Mouse (Mus musculus) midbrain, embryonic 10.5 days (tissue): Measurements from ENCODE around the gene Itgb3bp. TPM values are rescaled to one million over a fixed set of nuclear protein-coding genes. Genes with fewer than 3 reads are reported as not detected.

ENCODE experiments used
- DNase-seq: peaks from one replicate; pipeline ENCODE4 v3.0.0-alpha.2; 2017; ENCODE audit warnings: low spot score
- H3K27ac ChIP-seq: fragments of 300-500 bp; sonication (generic); replicated peaks from 2 replicates; pipeline ENCODE4 v1.5.1; 2016; ENCODE audit warnings: mild to moderate bottlenecking
- H3K27me3 ChIP-seq: fragments of 300-500 bp; sonication (generic); 2 replicates; pipeline ENCODE4 v1.6.1; 2016; ENCODE audit warnings: low read depth, mild to moderate bottlenecking; ENCODE audit not compliant: poor library complexity, severe bottlenecking
- H3K36me3 ChIP-seq: fragments of 300-500 bp; sonication (generic); 2 replicates; pipeline ENCODE4 v1.6.1; 2016; ENCODE audit warnings: mild to moderate bottlenecking, moderate library complexity
- H3K4me1 ChIP-seq: fragments of 300-500 bp; sonication (generic); 2 replicates; pipeline ENCODE4 v1.6.1; 2016
- H3K4me3 ChIP-seq: fragments of 300-500 bp; sonication (generic); 2 replicates; pipeline ENCODE4 v1.5.1; 2016; ENCODE audit warnings: mild to moderate bottlenecking, moderate library complexity
- H3K9me3 ChIP-seq: fragments of 300-500 bp; sonication (generic); replicated peaks from 2 replicates; pipeline ENCODE4 v1.6.1; 2016; ENCODE audit warnings: mild to moderate bottlenecking
- WGBS: fragments of 180-500 bp; shearing (Covaris S2); methylation state at CpG from one replicate; pipeline ENCODE4 v1.1.7; 2016; 5-methylcytosine and 5-hydroxymethylcytosine counted together
- polyA plus RNA-seq: library from polyadenylated mRNA; unstranded; fragments of >200 nt; fragmentation: Nextera tagmentation; extraction: Ambion mirVana; gene quantifications from 2 replicates; pipeline ENCODE4 v1.2.1, GENCODE M21; 2016

The Itgb3bp gene
- polyA plus RNA-seq, 1 experiment from 2014 or later, result 62.3 TPM

GRCm38 (mm10) chr4:99929149-99929612 is 432 bp downstream of the Itgb3bp start, which contains the start of gene Pgm1:
Gene Pgm1, plus strand, starts transcription at chr4:99929414.
- peak within 1 kb of the TSS; percentile 90 for H3K27ac ChIP-seq
- no peaks in the 10 kb centered on the region for H3K9me3 ChIP-seq
- DNase-seq, result no peak
- H3K36me3 ChIP-seq, result no peaks in the 10 kb centered on the region
- H3K4me3 ChIP-seq, result peak within 1 kb of the TSS; percentile 76
- H3K4me1 ChIP-seq, result peaks cover 20% of the 10 kb centered on the region
- no peaks in the 10 kb centered on the region for H3K27me3 ChIP-seq
- WGBS, result 4% methylated on average over 23 of the region's 23 CpGs

GRCm38 (mm10) chr4:99928521-99928920 is 1.1 kb downstream of the Itgb3bp start:
- Histone ChIP-seq H3K27ac (no peak overlapping the region), H3K4me3 (no peak overlapping the region), H3K9me3 (no peaks in the 10 kb centered on the region), H3K27me3 (no peaks in the 10 kb centered on the region), H3K4me1 (peaks cover 20% of the 10 kb centered on the region), H3K36me3 (no peaks in the 10 kb centered on the region)
- no peak for DNase-seq
- 84% methylated on average over 6 of the region's 6 CpGs for WGBS

GRCm38 (mm10) chr4:99926380-99926779 is 3.2 kb downstream of the Itgb3bp start:
- Histone ChIP-seq H3K4me1 (peaks cover 18% of the 10 kb centered on the region), H3K27me3 (no peaks in the 10 kb centered on the region), H3K4me3 (no peak overlapping the region), H3K27ac (no peak overlapping the region), H3K36me3 (no peaks in the 10 kb centered on the region), H3K9me3 (no peaks in the 10 kb centered on the region)
- 87% methylated on average over 4 of the region's 4 CpGs for WGBS
- no peak for DNase-seq

- Histone ChIP-seq H3K9me3 (no peaks in the 10 kb centered on the region), H3K36me3 (peaks cover 10% of the 10 kb centered on the region; the same call in 1 of the 2 replicates), H3K4me3 (no peak overlapping the region), H3K4me1 (no peaks in the 10 kb centered on the region), H3K27ac (no peak overlapping the region), H3K27me3 (no peaks in the 10 kb centered on the region)
- DNase-seq, result no peak
- 68% methylated on average over 4 of the region's 4 CpGs for WGBS
Observed at GRCm38 (mm10) chr4:99913894-99914451, 15.6 kb downstream of the Itgb3bp start.

GRCm38 (mm10) chr4:99882405-99882804 is 47.2 kb downstream of the Itgb3bp start:
- no peaks in the 10 kb centered on the region for H3K9me3 ChIP-seq
- H3K27me3 ChIP-seq, result no peaks in the 10 kb centered on the region
- no peak for DNase-seq
- no peak overlapping the region for H3K27ac ChIP-seq
- H3K4me1 ChIP-seq, result no peaks in the 10 kb centered on the region
- peaks cover 5% of the 10 kb centered on the region; the same call in 1 of the 2 replicates for H3K36me3 ChIP-seq
- no peak overlapping the region for H3K4me3 ChIP-seq

- DNase-seq, result no peak
- no peaks in the 10 kb centered on the region for H3K27me3 ChIP-seq
- H3K4me3 ChIP-seq, result no peak overlapping the region
- H3K36me3 ChIP-seq, result peaks cover 5% of the 10 kb centered on the region; the same call in 1 of the 2 replicates
- H3K4me1 ChIP-seq, result no peaks in the 10 kb centered on the region
- H3K9me3 ChIP-seq, result no peaks in the 10 kb centered on the region
- no peak overlapping the region for H3K27ac ChIP-seq
Observed at GRCm38 (mm10) chr4:99881882-99882281, 47.7 kb downstream of the Itgb3bp start.

- WGBS, result under 1% methylated on average over 48 of the region's 48 CpGs
- Histone ChIP-seq H3K27ac (peak within 1 kb of the TSS; percentile 97), H3K36me3 (peaks cover 13% of the 10 kb centered on the region), H3K4me1 (peaks cover 21% of the 10 kb centered on the region), H3K9me3 (no peaks in the 10 kb centered on the region), H3K4me3 (peak within 1 kb of the TSS; percentile 80), H3K27me3 (no peaks in the 10 kb centered on the region)
- peak; percentile 86 for DNase-seq
Observed at GRCm38 (mm10) chr4:99829094-99830073, 100.2 kb downstream of the Itgb3bp start, which contains the start of gene Efcab7. Gene Efcab7, plus strand, starts transcription at chr4:99829198.

GRCm38 (mm10) chr4:99828739-99829093 is 100.9 kb downstream of the Itgb3bp start:
- H3K36me3 ChIP-seq, result peaks cover 13% of the 10 kb centered on the region
- peak overlapping the region; percentile 80 for H3K4me3 ChIP-seq
- WGBS, result under 1% methylated on average over 7 of the region's 7 CpGs
- peaks cover 21% of the 10 kb centered on the region for H3K4me1 ChIP-seq
- H3K27ac ChIP-seq, result peak overlapping the region; percentile 97
- H3K27me3 ChIP-seq, result no peaks in the 10 kb centered on the region
- DNase-seq, result no peak
- no peaks in the 10 kb centered on the region for H3K9me3 ChIP-seq

- Histone ChIP-seq H3K27ac (peak overlapping the region; percentile 97), H3K36me3 (peaks cover 13% of the 10 kb centered on the region), H3K4me3 (peak overlapping the region; percentile 80), H3K27me3 (no peaks in the 10 kb centered on the region), H3K4me1 (peaks cover 21% of the 10 kb centered on the region), H3K9me3 (no peaks in the 10 kb centered on the region)
- 63% methylated on average over 4 of the region's 4 CpGs for WGBS
- DNase-seq, result no peak
Observed at GRCm38 (mm10) chr4:99828337-99828736, 101.3 kb downstream of the Itgb3bp start.

- Histone ChIP-seq H3K4me1 (no peaks in the 10 kb centered on the region), H3K27me3 (no peaks in the 10 kb centered on the region), H3K27ac (no peak overlapping the region), H3K36me3 (peaks cover 3% of the 10 kb centered on the region; the same call in 1 of the 2 replicates), H3K9me3 (no peaks in the 10 kb centered on the region), H3K4me3 (no peak overlapping the region)
- WGBS, result 92% methylated on average over 7 of the region's 7 CpGs
- DNase-seq, result no peak
Observed at GRCm38 (mm10) chr4:99816697-99817460, 112.7 kb downstream of the Itgb3bp start.

GRCm38 (mm10) chr4:99792365-99792764 is 137.2 kb downstream of the Itgb3bp start:
- H3K36me3 ChIP-seq, result peaks cover 39% of the 10 kb centered on the region
- H3K4me3 ChIP-seq, result no peak overlapping the region
- H3K27ac ChIP-seq, result no peak overlapping the region
- 0 out of 2 replicates have a peak, but pooled peaks cover 7% of the 10 kb centered on the region for H3K9me3 ChIP-seq
- 93% methylated on average over 6 of the region's 6 CpGs for WGBS
- H3K27me3 ChIP-seq, result no peaks in the 10 kb centered on the region
- DNase-seq, result no peak
- no peaks in the 10 kb centered on the region for H3K4me1 ChIP-seq

- Histone ChIP-seq H3K9me3 (no peaks in the 10 kb centered on the region), H3K4me1 (no peaks in the 10 kb centered on the region), H3K36me3 (peaks cover under 1% of the 10 kb centered on the region; the same call in 1 of the 2 replicates), H3K27ac (no peak overlapping the region), H3K27me3 (no peaks in the 10 kb centered on the region), H3K4me3 (no peak overlapping the region)
- no peak for DNase-seq
- WGBS, result 63% methylated on average over 1 of the region's 1 CpGs
Observed at GRCm38 (mm10) chr4:99773041-99773440, 156.6 kb downstream of the Itgb3bp start.
